Mouse (Mus musculus) cerebellum, adult 2 months (tissue): Measurements from ENCODE around the gene Cib3. TPM values are rescaled to one million over a fixed set of nuclear protein-coding genes. Genes with fewer than 3 reads are reported as not detected.
A peak's percentile ranks its signal among the peaks of the same experiment; 100 is the strongest.

Source experiments
- DNase-seq, 2 experiments: peaks; one replicate each; pipeline ENCODE4 v3.0.0; 2021
- H3K27ac ChIP-seq: fragments of 200-500 bp; 2 replicates; pipeline ENCODE4 v1.5.1; 2012; ENCODE audit warnings: low read length, control low read depth, inconsistent platforms; ENCODE audit not compliant: insufficient read depth
- H3K27me3 ChIP-seq: fragments of 200-500 bp; 2 replicates; pipeline ENCODE4 v1.6.1; 2012; ENCODE audit warnings: inconsistent platforms, mild to moderate bottlenecking, low read length, moderate library complexity; ENCODE audit not compliant: control insufficient read depth, insufficient read depth
- H3K4me1 ChIP-seq: fragments of 200-500 bp; 2 replicates; pipeline ENCODE4 v1.6.1; 2011; ENCODE audit warnings: low read length; ENCODE audit not compliant: control insufficient read depth, insufficient read depth
- H3K4me3 ChIP-seq: fragments of 200-500 bp; replicated peaks from 2 replicates; pipeline ENCODE3; 2011; ENCODE audit warnings: mild to moderate bottlenecking, low read depth, low read length, control low read depth; ENCODE audit not compliant: insufficient read depth
- CTCF ChIP-seq: fragments of 200-500 bp; IDR thresholded peaks from 2 replicates; pipeline ENCODE4 v1.5.1; 2011; ENCODE audit warnings: low read depth, mild to moderate bottlenecking, control low read depth, low read length, moderate library complexity, borderline replicate concordance; ENCODE audit not compliant: insufficient read depth
- POLR2A ChIP-seq: fragments of 200-500 bp; IDR thresholded peaks from 2 replicates; pipeline ENCODE4 v1.6.1; 2011; ENCODE audit warnings: low read length, control low read depth, borderline replicate concordance; ENCODE audit not compliant: insufficient read depth
- WGBS: fragments of 180-500 bp; shearing (Covaris S2); methylation state at CpG from one replicate; pipeline ENCODE4 v1.1.7; 2018; 5-methylcytosine and 5-hydroxymethylcytosine counted together
- polyA plus RNA-seq: library from polyadenylated mRNA; depleted of rRNA; stranded (reverse); fragments of >200 nt; gene quantifications from 2 replicates; pipeline ENCODE4 v1.2.3, GENCODE M21; 2012

The Cib3 gene
- polyA plus RNA-seq, 1 experiment, result not detected

DNA sequence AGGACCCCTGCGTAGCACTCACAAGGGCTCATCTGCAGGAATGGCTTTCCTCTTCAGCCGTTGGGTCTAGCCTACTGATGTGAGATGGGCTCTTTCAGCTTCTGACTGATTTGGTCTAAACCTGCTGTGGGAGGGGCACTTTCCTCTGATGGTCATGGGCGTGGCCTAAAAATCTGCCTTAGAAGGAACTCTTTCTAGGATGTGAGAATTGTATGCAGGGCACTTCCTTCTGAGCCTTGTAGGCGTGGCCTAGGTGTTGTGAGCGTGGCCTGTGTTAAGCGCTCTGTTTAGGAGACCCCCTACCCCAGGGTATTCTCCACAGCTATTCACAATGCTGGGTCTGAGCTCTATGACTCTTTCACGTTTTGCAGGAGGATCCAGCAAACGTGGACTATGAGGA is 14.6 kb downstream of the Cib3 start:
- H3K4me1 ChIP-seq, result no peaks in the 10 kb centered on the region
- WGBS, result 64% methylated on average over 8 of the region's 8 CpGs
- no peaks in the 10 kb centered on the region for H3K27me3 ChIP-seq
- H3K27ac ChIP-seq, result no peak overlapping the region
- TF ChIP-seq CTCF, result no peak
- no peak for TF ChIP-seq POLR2A
- no peak for DNase-seq
- H3K4me3 ChIP-seq, result no peak overlapping the region

DNA sequence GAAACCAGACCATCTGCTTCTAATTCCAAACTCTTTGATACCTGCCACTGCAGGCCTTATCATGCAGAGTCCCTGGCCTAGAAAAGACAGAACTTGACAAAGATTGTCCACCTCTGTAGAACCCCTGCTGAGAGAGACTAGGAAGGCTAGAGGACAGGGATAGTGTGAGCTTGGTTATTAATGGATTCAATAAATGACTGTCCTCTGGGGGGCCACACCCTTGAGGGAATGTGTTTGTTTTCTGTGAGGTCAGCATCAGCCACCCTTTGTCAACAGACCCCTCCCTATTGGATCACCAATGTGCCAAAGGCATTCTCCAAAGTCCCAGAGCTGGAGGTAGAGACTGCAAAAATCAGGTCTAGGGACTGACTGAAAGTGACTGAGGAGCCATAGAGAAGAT is 20.6 kb downstream of the Cib3 start:
- DNase-seq, result no peak
- H3K4me1 ChIP-seq, result no peaks in the 10 kb centered on the region
- no peaks in the 10 kb centered on the region for H3K27me3 ChIP-seq
- no peak overlapping the region for H3K4me3 ChIP-seq
- TF ChIP-seq CTCF, result no peak
- TF ChIP-seq POLR2A, result no peak
- H3K27ac ChIP-seq, result no peak overlapping the region

DNA sequence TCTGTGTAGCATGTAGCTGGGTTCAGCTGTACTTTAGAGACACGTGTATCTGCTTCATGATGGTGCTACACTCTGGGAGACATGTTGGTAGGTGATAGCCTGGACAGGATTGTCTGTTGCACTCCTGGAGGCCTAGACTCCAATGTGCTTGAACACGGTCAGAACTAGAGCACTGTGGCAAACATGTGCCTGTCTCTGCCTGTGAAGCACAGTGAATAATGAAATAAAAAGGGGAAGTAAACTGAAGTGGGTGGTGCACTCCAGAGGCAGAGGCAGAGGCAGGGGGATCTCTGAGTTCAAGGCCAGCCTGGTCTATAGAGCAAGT is 22.5 kb downstream of the Cib3 start:
- H3K4me3 ChIP-seq, result no peak overlapping the region
- TF ChIP-seq CTCF, result no peak
- TF ChIP-seq POLR2A, result no peak
- H3K4me1 ChIP-seq, result no peaks in the 10 kb centered on the region
- H3K27ac ChIP-seq, result no peak overlapping the region
- WGBS, result 71% methylated on average over 2 of the region's 2 CpGs
- DNase-seq, result no peak
- no peaks in the 10 kb centered on the region for H3K27me3 ChIP-seq

DNA sequence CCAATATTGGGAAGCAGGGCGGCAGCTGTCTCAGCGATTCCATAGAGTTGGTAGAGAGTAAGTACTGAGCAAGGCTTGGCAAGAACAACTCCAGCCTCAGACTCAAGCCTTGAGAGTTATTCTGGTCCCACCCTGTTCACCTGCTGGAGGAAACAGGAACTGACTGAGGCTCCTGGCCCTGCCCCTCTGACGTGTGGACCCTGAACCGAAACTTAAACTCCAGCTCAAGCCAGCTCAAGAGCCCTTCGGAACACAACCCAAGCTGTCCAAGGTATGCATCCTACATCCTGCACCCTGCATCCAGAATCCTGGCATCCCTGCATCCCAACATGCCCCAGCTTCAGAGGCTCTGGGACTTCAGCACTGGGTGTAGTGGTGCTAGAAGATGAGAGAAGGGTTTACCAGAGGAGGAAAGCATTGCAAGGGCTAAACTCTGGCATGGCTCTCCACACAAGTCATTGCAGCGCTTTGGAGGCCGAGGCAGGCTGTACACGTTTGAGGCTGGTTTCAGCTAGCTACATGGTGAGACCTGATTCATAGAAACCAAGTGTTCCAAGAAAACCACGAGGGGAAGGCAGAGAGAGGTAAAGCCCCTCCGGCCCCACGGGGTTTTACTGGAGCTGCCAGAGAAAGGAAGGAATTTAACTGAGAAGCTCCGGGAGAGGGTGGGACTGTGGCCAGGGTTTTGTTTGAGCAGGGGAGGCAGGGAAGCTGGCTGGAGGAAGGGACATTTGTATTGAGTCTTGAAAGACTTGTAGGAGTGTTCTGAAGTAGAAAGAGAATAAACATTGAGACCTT is 23.0 kb downstream of the Cib3 start, which contains the start of gene Hsh2d:
Hsh2d (plus strand) TSS at position 222 of the 798 bp plus-strand sequence.
- H3K27ac ChIP-seq, result no peak within 1 kb of the TSS
- H3K27me3 ChIP-seq, result no peaks in the 10 kb centered on the region
- H3K4me1 ChIP-seq, result no peaks in the 10 kb centered on the region
- no peak for TF ChIP-seq CTCF
- no peak for DNase-seq
- H3K4me3 ChIP-seq, result no peak within 1 kb of the TSS
- WGBS, result 53% methylated on average over 12 of the region's 12 CpGs

DNA sequence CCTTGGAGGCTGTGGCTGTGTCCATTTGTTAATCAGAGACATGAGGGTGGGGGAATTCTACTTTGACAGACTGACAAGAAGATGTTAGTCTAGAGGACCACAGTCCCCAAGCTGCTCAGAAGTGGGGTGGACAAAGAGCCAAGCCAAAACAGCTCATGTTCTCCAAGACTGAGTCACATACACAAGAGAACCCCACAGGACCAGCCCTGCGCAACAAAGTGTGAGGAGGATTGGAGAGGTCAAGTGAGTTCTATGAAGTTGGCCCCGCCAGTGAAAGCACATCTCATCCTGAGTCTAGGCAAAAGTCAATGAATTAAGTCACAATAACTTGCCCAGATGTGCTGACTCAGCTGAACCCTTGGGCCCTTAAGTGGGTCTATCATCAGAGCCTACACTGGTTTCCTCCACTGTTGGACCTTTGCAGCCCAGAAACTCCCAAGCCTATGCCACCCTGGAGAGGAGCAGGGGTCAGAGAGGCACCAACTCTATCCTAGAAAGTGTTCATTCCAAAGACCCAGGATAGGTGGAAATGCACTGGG is 24.8 kb downstream of the Cib3 start:
- no peak for TF ChIP-seq POLR2A
- no peak for TF ChIP-seq CTCF
- WGBS, result 81% methylated on average over 2 of the region's 2 CpGs
- no peak for DNase-seq
- H3K27me3 ChIP-seq, result no peaks in the 10 kb centered on the region
- H3K4me1 ChIP-seq, result no peaks in the 10 kb centered on the region
- no peak overlapping the region for H3K4me3 ChIP-seq
- H3K27ac ChIP-seq, result no peak overlapping the region

DNA sequence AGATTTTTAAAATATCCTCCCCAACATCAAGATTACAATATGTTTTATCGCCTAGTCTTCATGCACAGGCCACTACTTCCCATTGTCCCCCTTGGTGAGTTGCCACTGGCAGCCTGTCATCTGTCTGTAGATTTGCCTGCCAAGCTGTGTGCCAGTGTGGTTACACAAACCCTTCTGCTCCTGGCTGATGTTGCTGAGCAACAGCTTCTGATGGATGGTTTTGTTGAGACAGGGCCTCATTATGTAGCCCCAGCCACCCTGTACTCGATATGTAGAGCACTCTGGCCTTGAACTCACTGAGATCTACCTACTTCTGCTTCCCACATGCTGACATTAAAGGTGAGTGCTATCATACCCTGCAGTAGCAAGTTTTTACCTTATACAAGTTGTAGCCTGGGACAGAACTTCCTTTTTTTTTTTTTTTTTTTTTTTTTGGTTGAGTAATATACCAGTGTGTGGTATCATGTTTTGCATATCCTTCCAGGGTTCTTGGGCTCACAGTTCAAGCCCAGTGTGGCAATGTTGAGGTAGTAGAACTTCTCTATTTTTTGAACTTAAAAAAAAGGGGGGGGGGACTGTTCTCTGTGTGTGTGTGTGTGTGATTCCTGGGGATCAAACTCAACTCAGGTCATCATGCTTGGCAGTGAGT is 29.0 kb downstream of the Cib3 start:
- H3K4me1 ChIP-seq, result no peaks in the 10 kb centered on the region
- H3K4me3 ChIP-seq, result no peak overlapping the region
- no peaks in the 10 kb centered on the region for H3K27me3 ChIP-seq
- no peak for DNase-seq
- TF ChIP-seq CTCF (no peak), POLR2A (no peak)
- 14% methylated on average over 2 of the region's 2 CpGs for WGBS
- H3K27ac ChIP-seq, result no peak overlapping the region

DNA sequence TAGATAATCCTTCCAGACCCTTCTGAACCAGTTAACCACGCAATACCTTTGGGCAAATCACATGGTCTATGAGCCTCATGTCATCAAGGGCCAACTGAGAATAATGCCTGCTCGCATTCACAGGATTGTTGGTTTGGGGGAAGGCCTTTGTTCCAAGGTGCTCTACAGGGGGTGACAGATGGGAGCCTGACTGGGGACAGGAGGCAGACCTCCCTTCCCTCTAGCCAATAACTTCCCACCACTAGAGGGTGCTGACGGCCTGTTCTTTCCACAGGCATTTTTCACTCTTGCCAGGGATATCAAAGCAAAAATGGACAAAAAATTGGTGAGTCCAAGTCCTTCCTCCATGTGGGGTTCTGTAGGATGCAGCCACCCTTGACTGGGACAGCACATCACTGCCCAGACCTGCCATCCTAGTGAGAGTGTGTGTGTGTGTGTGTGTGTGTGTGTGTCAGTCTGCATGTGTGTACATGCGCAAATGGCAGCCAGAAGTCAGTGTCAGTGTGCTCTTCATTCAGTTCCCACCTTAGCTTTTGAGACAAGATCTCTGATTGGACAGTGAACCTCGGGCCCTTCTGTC is 35.2 kb downstream of the Cib3 start:
- WGBS, result 44% methylated on average over 5 of the region's 5 CpGs
- no peak overlapping the region for H3K4me3 ChIP-seq
- peaks cover 13% of the 10 kb centered on the region; the same call in 1 of the 2 replicates for H3K4me1 ChIP-seq
- no peaks in the 10 kb centered on the region for H3K27me3 ChIP-seq
- peak; percentile 70 to 75 for DNase-seq
- no peak for TF ChIP-seq POLR2A
- peak; percentile 84 for TF ChIP-seq CTCF
- no peak overlapping the region for H3K27ac ChIP-seq
